Mouse (Mus musculus): ENCODE measurements around the gene Styxl1.

Styxl1 gene

DNA sequence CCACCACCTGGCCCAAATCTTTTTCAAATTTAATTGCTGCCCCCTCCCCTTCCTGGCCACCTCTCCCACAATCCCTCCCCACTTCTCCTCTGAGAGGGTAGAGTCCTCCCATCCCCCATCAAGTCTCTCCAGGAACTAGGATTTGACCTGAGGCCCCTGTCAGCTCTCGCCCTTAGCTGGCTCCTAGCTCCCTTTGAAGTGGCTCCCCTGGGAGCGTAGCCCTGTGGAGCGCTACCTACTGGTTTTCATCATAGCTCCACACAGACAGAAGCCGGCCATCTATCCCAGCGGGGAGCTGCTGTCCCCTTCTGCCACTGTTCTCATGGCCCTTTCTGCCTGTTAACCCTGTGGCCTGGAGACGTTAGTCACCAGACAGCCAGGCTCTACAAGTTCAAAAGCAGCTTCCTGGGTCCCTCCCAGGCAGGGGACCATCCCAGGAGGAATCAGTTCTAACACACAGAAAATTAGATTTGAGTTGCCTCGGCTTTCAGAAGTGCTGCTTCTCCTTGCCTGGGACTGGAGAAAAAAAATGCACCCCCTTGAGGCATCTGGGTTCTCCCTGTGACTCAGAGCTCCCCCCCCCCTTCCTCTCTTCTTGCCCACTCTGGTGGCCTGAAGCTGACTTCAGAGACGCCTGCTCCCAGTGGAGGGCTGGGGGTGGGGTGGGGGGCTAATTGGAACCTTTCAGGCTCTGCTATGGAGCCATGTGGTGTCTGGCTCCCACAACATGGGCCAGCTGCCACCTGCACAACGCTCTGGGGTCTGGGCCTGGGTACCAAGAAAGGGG, 53.5 kb downstream of the Styxl1 start:
- DNase-seq: no peak

DNA sequence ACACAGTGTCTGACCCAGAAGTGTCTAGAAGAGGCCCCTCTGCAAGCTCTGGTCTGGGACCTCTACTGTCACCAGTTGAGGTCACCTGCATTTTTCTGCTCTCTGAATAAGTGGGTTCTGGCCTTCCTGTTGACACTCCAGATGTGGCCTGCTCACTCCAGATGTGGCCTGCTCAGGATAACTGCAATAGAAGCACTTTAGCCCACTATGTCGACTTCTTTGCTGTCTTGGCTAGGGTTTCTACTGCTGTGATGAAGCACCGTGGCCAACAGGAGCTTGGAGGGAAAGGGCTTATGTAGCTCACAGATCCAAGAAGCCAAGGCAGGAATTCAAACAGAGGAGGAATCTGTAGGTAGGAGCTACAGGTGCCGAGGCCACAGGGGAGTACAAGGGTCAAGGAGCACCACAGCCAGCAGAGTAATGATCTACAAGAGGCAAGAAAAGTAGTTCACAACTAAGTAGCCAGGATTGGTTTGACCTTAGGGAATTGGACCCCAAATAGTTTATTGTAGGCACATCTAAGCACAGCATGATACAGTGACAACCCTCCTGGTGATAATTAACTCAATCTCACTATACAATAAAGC, 54.9 kb downstream of the Styxl1 start:
- DNase-seq: no peak

DNA sequence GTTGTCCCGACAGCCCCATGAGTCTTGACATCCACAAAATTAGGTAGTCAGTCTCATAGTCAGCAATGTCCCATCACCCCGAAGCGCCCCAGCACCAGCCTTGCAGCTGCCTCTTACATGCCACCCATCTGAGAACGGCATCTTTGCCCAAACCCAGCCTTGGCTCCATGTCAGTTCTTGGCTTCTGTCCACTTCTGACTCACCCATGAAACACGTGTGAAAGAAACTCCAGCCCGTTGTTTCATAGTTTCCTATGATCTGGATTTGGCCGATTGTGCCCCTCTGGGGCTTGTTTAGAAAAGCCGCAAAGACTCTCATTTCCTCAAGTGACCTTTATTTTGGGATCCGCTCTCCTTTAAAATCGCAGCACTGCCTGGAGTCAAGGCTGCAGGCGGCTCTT, 56.1 kb downstream of the Styxl1 start:
- peak; percentile 79 to 86 for DNase-seq

DNA sequence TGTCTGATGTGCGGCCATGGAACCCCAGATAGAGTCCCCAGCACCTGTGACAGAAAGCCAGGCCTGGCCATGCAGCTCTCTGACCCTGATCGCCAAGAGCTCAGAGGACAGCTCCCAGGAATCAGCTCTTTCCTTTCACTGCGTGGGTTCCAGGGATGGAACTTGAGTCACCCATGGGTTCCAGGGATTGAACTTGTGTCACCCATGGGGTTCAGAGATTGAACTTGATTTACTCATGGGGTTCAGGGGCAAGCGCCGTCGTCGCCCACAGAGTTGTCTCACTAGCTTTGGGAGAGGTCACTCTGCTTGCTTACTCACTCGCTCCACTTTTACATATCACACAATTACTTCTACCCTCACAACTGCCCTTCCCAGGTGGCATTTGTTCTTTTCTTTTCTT, 57.1 kb downstream of the Styxl1 start:
- no peak for DNase-seq

DNA sequence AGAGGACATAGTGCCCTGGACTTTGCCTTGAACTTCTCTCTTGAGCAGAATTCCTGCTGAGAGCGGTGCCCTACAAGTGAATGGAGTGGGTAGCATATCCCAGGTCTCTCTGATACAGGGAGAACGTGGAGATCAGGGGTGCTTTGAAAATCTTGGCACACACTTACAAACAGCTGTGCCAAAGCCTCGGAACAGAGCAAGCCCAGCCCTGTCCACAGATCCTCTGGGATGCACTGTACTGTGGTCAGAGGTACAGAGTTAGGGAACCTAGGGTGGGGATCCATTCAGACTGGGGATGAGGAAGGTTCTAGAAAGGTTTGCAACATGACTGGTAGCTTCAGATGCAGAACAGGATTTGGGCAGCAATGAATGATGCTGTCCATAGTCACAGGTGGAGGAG, 58.1 kb downstream of the Styxl1 start:
- no peak for DNase-seq

DNA sequence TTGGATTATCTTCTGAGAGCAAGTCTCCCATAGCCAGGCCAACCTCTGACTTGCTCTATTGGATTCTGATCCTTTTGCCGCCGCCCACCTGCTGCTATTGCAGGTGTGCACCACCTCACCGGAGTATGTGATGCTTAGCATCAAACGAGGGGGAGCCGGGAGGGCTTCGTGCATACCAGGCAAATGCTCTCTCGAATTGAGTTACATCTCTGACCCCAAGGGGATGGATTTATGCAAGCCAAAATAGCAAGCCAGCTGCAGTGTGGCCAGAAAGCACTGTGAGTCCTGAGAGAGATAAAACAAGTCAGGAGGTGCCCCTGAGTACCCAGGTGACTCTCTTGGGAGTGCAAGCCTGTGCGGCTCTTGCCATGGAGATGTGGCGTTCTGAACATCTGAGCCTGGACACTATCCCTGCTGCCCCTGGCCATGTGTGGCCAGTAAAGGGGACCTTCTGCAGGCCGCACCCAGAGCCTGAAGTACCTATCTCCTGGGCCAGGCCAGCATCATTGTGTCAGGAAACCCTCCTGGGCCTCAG, 58.5 kb downstream of the Styxl1 start:
- no peak for DNase-seq

DNA sequence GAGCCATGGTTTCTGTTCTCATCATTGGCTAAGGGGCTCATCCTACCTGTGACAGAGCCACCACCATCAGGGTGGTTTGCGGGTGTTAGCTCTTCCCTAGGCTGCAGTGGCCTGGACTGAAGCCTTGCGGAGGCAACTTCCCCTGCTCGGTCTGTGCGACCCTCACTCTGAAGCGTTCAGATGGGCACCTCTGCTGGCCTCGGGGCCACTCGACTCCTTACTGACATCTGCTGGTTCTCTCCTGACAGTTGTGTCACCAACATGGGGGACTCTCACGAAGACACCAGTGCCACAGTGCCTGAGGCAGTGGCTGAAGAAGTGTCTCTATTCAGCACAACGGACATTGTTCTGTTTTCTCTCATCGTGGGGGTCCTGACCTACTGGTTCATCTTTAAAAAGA, 62.6 kb downstream of the Styxl1 start:
- DNase-seq: no peak

DNA sequence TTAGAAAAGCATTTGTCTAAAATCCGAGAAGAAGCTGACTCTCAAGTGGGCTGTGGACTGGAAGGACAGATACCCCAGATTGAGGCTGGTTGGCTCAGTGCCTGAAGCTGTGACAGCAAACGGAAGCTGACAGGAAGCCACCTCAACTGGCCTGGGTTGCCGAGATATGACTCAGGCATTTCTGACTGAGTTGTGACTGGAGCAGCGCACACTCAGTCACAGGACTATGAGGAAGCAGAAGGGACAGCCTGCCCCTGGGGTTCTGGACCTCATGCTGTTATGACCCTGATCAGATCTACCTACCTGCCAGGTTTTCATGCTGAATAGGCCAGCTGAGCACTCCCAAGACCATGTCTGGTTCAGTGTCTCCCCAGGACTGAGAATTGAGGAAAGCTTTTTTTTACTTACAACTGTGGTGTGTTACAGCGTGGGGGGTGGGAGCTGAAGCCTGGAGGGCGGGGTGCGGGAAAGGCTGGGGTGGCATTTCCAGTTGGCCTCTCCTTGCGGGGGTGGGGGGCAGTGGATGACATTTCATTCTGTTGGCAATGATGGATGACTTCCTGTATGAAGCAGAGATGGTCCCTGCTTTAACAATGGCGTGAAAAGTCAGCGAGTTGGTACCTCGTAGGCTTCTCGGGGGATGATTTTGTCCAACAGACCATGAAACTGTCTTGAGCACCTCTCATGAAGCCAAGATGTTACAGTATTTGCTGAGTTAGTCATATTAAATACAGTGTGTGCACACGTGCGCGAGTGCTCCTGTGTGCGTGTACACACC, 64.6 kb downstream of the Styxl1 start:
- peak; percentile 67 to 84 for DNase-seq

DNA sequence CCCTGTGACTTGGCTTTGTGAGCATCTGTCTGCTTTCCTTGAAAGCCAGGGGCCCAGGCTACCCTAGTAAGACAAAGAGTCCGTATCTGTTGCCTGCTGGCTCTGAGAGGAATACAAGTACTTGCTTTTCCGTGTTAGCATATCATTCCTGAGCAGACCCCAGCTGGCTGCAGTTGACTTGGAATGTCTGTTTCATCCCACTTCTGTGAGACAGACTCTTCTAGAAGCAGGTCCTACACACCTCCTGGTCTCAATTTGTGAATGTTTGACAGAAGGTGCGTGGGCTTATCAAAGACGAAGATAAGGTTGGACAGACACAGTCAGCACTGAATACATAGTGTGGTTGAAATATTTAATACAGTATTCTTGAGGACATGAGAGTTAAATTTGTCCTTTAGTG, 65.4 kb downstream of the Styxl1 start:
- DNase-seq: no peak

DNA sequence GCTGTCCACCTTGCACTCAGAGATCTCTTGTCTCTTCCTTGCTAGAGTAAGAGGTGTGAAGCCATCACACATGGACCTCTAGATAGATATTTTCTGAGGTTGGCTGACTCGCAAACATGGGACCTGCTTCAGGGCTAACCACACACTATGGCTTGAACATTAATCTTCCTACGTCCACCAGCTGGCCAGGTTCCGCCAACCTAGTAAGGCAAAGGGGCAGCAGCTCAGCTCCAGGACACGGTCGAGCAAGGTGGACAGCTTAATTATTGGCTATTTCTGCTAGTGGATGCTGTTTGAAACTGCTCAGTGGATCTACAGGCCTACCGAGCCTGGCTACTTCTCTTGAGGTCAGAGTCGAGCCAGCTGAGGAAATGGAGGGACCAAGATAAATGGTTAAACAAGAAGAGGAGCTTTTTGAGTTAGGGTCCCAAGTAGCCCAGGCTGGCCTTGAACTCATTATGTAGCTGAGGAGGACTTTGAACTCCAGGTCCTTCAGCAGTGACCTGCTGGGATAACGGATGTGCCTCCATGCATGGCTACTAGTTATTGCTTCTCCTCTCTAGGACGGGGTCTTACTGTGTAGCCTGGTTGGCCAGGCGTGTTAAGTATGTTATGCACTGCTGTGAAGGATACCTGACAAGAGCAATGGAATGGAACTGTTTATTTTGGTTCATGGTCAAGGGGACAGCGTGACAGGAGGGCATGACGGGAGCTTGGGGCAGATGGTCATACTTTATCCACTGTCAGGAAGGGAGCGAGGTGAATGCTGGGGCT, 66.4 kb downstream of the Styxl1 start:
- no peak for DNase-seq

DNA sequence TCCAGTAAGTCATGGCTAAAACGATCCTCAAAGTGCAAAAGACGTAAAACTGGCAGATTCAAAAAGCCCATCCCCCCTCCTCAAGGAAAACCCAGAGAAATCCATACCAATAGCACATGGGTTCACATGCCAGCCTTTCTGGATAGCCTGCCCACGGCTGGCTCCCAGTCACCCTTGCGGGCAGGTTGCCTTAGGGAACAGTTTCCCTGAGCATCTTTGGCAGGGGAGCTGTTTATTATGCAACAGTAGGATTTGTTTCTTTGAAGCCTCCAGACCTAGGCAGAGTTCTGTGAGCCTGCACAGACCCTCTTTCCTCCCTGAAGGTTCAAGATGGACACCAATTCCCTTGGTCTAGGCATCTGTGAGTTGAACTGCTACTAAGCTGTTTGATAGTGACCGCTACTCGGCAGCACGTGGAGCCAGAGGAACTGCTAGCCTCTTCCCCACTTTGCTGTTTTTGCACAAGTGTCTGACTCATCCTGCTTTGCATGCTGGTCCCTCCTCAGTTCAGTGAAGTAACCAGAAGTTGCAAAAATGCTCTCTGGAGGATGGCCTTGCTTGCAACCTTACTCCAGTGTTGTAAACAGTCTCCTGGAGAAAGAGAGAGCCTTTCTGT, 67.5 kb downstream of the Styxl1 start:
- no peak for DNase-seq

DNA sequence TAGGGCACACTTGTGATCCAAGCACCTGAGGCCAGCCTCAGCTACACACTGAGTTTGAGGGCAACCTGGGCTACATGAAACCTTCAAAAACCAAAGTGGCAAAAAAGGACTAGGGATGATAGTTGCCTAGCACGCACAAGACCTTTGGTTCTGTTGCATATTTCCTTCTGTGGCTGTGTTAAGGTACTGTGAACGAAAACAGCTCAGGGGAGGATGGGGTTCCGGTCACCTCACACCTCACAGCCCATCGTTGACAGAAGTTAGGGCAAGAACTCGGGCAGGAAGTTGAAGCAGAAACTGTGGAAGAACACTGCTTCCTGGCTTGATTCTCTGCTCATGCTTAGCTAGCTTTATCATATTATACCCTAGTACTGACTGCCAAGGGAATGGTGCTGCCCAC, 68.5 kb downstream of the Styxl1 start:
- no peak for DNase-seq

DNA sequence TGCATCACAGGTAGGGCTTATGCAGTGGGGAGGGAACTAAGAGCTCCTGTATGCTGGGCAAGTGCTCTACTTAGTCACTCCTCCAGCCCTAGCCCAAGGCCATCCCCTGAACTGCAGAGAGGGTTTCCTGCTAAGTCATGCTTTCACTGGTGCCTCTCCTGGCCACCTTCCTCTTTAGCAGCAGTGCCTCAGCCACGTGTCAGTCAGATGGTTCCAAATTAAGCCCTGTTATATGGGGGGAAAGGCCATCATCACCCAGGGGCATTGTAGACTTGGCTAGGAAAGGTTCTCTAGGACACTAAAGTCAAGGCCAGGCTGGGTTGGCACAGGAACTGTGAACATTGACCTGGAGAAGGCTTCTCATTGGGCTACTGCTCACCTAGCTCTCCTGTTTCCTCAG, 70.3 kb downstream of the Styxl1 start:
- DNase-seq: no peak

DNA sequence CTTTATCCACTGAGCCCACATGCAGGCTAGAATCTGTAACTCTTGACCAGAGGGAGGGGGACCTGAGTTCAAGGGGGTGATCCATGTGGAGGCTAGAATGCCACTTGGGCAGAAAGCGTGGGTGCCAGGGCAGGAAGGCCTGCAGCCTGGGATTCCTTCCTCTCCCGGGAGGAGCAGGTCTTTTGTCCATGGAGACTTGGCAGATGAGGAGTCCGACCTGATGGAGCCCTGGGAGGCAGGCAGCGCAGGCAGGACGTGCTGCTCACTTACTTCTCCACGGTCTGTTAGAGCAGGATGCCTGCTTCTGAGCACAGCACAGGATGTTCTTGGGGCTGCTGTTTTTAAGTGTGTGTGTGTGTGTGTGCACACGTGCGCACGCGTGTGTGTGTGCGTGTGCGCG, 71.1 kb downstream of the Styxl1 start:
- no peak for DNase-seq

DNA sequence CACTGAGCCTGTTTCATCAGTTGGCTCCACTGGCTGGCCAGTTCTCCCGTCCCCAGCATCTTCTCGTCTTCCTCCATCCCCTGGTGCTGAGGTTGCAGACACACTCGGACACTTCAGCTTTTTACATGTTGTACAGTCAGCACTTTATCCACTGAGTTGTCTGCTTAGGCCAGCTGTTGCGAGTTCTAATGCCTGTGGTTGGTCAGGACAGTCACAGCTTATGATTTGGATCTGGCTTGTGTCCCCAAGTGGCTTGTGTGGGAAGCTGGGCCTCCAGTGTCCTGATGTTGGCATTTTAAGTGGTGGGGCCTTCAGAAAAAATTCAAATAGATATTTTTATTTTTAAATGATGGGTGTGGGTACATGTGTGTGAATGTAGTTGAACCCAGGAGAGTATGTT, 72.8 kb downstream of the Styxl1 start:
- DNase-seq: no peak

DNA sequence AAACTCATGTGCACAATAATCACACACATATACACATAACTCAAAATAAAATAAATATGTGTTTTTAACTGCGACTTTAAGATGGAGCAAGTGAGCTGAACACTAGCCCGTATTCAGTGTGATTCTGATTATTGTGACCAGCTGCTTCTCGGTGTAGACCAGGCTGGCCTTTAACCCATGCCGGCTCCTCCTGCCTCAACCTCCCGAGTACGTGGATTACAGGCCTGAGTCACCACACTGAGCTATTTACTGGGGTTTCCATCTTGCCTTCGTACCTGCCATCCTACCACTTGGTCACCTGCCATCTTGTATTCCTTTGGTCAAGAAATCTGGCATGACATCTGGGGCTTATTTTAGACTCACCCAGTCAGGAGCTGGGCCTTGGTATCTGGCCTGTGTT, 74.8 kb downstream of the Styxl1 start:
- no peak for DNase-seq

DNA sequence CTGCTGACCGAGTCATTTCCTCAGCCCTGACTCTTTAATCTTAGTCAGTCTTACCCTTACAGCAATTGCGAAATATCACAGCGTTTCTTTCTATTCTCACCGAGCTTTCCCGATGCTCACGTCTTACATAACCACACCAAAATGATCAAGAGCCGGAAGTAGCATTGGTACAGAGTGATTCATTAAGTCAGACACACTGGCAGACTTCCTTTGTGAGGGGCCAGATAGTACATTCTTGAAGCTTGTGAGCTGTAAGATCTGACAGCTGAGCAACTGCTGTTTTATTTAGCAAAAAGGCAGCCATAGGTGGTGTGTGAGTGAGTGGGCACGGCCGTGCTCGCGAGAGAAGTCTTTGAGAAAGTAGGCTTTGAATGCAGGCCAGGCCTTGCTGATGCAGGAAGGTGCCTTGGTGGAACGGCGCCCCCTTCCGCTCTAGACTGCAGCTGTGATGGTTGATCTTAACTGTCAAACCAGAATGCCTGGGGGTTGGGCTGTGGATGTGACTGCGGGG, 75.4 kb downstream of the Styxl1 start:
- no peak for DNase-seq

DNA sequence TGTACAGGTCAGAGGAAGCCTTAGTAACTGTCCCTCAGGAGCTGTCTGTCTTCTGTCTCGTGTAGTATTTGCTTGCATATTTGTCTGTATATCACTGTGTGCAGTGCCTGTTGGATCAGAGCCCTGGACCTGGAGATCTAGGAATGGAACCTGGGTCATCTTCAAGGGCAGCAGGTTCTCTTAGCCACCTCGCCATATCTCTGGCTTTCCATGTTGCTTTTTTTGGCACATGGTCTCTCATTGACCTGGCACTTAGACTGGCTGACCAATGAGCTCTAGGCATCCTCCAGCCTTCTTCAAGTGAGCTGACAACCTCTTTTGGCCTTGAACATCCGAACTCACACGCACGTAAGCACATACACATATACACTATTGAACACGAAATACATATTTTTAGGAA, 76.0 kb downstream of the Styxl1 start:
- DNase-seq: no peak

DNA sequence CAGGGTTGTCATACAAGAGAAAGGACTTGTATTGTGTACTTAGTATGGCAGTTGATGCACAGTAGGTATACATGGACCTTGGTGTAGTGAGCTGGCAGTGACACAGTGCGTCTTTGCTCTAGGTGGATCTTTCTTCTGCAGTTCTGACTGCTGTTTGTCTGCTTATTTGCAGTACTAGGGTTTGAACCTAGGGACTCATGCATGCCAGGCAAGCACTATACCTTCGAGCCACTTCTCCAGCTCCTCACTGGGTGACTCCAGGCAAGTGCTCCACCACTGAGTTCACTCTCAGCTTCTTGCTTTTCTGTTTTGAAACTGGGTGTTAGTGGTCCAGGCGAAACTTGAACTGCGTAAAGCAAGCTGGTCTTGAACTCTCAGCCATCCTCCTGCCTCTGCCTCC, 76.6 kb downstream of the Styxl1 start:
- DNase-seq: no peak

DNA sequence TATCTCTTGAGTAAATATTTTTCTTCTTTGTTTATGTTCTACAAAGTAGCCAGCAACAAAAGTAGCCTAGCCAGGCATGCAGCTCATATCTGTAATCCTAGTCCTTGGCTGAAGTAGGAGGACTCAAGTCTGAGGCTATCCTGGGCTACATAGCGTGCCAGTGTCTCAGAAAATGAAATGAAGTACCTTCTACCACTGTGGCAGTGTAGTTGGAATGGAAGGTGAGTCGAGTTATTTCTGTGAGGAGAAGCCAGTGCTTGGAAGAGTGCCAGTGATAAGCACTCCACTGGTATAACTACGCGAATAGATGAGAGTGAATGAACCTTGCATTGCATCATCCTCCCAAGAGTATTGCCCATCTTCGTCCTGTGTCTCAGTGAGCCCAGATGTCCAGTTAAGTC, 80.5 kb downstream of the Styxl1 start:
- DNase-seq: no peak

Data from cerebellum, postnatal 14 days (tissue).